Mouse (Mus musculus) midbrain, postnatal 0 days (tissue): ENCODE data around the gene Bcat2. TPM values are rescaled to one million over a fixed set of nuclear protein-coding genes. Genes with fewer than 3 reads are reported as not detected.
A peak's percentile ranks its signal among the peaks of the same experiment; 100 is the strongest.

Experiments used
- ATAC-seq: fragments of 200-750 bp; cut with Nextera tagmentation; 2 replicates; pipeline ENCODE4 v1.8.0; 2017; ENCODE audit warnings: moderate number of reproducible peaks, mild to moderate bottlenecking, moderate TSS enrichment, moderate library complexity; ENCODE audit not compliant: low FRiP score
- DNase-seq: peaks from one replicate; pipeline ENCODE4 v3.0.0-alpha.2; 2015; ENCODE audit warnings: low spot score
- H3K27ac ChIP-seq: fragments of 300-500 bp; sonication (generic); 2 replicates; pipeline ENCODE4 v1.5.1; 2014; ENCODE audit warnings: low read depth, mild to moderate bottlenecking, low read length, mixed read lengths
- H3K27me3 ChIP-seq: fragments of 300-500 bp; sonication (generic); 2 replicates; pipeline ENCODE4 v1.6.1; 2014; ENCODE audit warnings: low read length, control low read depth, mixed read lengths; ENCODE audit not compliant: insufficient read depth
- H3K36me3 ChIP-seq: fragments of 300-500 bp; sonication (generic); 2 replicates; pipeline ENCODE4 v1.6.1; 2014; ENCODE audit warnings: low read length, control low read depth, mixed read lengths; ENCODE audit not compliant: insufficient read depth
- H3K4me1 ChIP-seq: fragments of 300-500 bp; sonication (generic); 2 replicates; pipeline ENCODE4 v1.6.1; 2014; ENCODE audit warnings: mild to moderate bottlenecking, control low read depth, antibody characterized with exemption, low read length, mixed read lengths; ENCODE audit not compliant: insufficient read depth
- H3K4me2 ChIP-seq: fragments of 300-500 bp; sonication (generic); 2 replicates; pipeline ENCODE4 v1.6.1; 2014; ENCODE audit warnings: low read depth, mild to moderate bottlenecking, low read length, mixed read lengths; ENCODE audit not compliant: poor library complexity, severe bottlenecking
- H3K4me3 ChIP-seq: fragments of 300-500 bp; sonication (generic); 2 replicates; pipeline ENCODE4 v1.5.1; 2014; ENCODE audit warnings: low read depth, mild to moderate bottlenecking, low read length, moderate library complexity
- H3K9ac ChIP-seq: fragments of 300-500 bp; sonication (generic); replicated peaks from 2 replicates; pipeline ENCODE4 v1.6.1; 2014; ENCODE audit warnings: mild to moderate bottlenecking, low read length, moderate library complexity, mixed read lengths; ENCODE audit not compliant: poor library complexity, severe bottlenecking
- H3K9me3 ChIP-seq: fragments of 300-500 bp; sonication (generic); 2 replicates; pipeline ENCODE4 v1.6.1; 2016; ENCODE audit warnings: low read length, control low read depth
- CTCF ChIP-seq: IDR thresholded peaks from 2 replicates; pipeline ENCODE4 v1.5.1; 2016; ENCODE audit warnings: antibody characterized with exemption, mild to moderate bottlenecking
- WGBS: fragments of 180-500 bp; shearing (Covaris S2); extraction: QIAGEN DNeasy Blood & Tissue Kit; methylation state at CpG from one replicate; pipeline ENCODE4 v1.1.7; 2014; 5-methylcytosine and 5-hydroxymethylcytosine counted together
- polyA plus RNA-seq: library from polyadenylated mRNA; unstranded; fragments of >200 nt; fragmentation: Nextera tagmentation; extraction: Ambion mirVana; gene quantifications from 2 replicates; pipeline ENCODE4 v1.2.1, GENCODE M21; 2015
- total RNA-seq: library from RNA; depleted of rRNA; stranded (reverse); fragments of >200 nt; gene quantifications from 2 replicates; pipeline ENCODE4 v1.2.3, GENCODE M21; 2014

The Bcat2 gene
- total and polyA plus RNA-seq, 2 experiments from 2014 or later: 12.4 to 18.3 TPM

DNA sequence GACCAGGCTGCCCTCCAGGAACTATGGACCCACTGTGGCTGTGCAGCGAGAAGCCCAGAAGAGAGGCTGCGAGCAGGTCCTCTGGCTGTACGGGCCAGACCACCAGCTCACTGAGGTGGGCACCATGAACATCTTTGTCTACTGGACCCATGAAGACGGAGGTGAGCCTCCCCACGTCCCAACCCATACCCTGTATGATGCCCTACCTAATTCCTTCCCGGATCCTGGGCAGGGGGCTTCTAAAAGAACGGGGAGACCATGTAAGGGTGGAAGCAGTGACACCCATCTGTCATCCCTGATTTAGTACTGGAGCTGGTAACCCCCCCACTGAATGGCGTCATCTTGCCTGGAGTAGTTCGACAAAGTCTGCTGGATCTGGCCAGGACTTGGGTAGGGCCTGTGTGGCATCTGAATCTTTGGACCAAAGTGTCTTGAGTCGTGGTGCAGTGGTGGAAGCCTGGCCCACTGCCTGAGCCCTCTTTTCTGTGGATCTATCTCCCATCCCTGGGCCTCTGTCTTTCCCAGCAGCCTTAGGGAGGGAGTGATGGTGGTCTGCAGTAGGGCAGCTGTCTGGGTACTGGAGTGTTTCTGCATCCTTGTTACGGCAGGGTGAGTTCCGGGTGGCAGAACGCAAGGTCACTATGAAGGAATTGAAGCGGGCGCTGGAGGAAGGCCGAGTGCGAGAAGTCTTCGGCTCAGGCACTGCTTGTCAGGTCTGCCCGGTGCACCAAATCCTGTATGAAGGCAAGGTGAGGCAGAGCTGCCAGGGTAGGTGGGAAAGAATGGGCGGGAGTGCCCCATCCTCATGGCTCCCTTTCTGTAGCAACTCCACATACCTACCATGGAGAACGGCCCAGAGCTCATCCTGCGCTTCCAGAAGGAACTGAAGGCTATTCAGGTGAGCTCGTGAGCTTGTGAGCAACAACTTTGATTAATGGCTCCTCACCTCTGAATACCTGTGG lies 18.0 kb downstream of the Bcat2 start:
- WGBS: 95% methylated on average over 23 of the region's 23 CpGs

DNA sequence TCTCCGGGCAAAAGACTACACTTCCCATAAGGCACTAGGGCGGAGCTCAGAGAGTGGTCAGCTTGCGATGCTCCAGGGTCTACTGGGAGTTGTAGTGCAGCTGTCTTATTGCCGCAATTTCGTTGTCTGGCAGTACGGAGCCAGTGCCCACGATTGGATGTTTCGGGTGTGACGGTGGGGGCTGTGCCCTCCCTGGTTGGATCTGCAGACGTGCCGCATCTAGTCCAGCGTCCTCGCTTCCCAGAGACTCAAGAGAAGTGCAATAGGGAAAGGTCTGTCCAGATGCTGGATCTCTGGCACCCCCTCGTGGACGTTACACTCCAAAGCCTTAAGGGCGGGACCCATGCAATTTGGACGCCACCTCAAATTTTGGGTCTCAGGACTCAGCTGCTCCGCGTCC lies 19.2 kb downstream of the Bcat2 start:
- WGBS: 4% methylated on average over 19 of the region's 19 CpGs

More for the DNA sequence above, 18.0 kb downstream of the Bcat2 start:
- no peaks in the 10 kb centered on the region for H3K9me3 ChIP-seq
- no peak for TF ChIP-seq CTCF
- no peak overlapping the region for H3K4me2 ChIP-seq
- no peak for DNase-seq
- ATAC-seq: no peak
- no peak overlapping the region for H3K4me3 ChIP-seq
- H3K27ac ChIP-seq: peak overlapping the region; percentile 71; the same call in 1 of the 2 replicates
- H3K9ac ChIP-seq: no peak overlapping the region
- 0 out of 2 replicates have a peak, but pooled peaks cover 3% of the 10 kb centered on the region for H3K4me1 ChIP-seq
- H3K36me3 ChIP-seq: peaks cover 9% of the 10 kb centered on the region; the same call in 1 of the 2 replicates
- H3K27me3 ChIP-seq: no peaks in the 10 kb centered on the region

DNA sequence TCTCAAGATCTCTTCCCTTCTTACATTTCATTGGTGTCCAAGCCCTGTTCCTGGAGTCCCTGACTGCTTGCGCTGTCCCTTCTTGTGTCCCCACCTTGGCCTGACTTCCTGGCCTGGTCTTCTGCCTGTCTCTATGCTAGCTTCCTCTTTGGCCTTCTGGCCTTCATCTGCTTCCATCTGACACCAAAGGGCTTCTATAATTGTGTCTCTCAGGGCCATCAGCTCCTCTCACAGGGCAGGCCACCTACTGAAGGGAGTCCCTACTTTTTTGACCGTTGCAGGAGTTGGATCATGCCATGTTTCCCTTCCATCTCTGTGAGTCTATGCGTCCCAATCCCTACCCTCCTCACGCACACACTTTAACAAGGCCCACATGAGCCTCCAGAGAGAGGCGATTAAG lies 19.9 kb downstream of the Bcat2 start:
- 95% methylated on average over 5 of the region's 5 CpGs for WGBS
- Histone ChIP-seq H3K4me3 (no peak overlapping the region), H3K9me3 (no peaks in the 10 kb centered on the region), H3K27me3 (no peaks in the 10 kb centered on the region), H3K36me3 (peaks cover 8% of the 10 kb centered on the region; the same call in 1 of the 2 replicates), H3K4me2 (no peak overlapping the region), H3K27ac (peak overlapping the region; percentile 38), H3K9ac (no peak overlapping the region), H3K4me1 (0 out of 2 replicates have a peak, but pooled peaks cover 3% of the 10 kb centered on the region)
- DNase-seq (no peak), ATAC-seq (no peak)
- TF ChIP-seq CTCF: no peak

More for the DNA sequence above, 19.2 kb downstream of the Bcat2 start:
- peak; percentile 98 for ATAC-seq
- Histone ChIP-seq H3K27ac (peak overlapping the region; percentile 71), H3K9ac (no peak overlapping the region), H3K27me3 (no peaks in the 10 kb centered on the region), H3K4me2 (peak overlapping the region; percentile 55), H3K4me3 (peak overlapping the region; percentile 32), H3K4me1 (0 out of 2 replicates have a peak, but pooled peaks cover 3% of the 10 kb centered on the region), H3K36me3 (peaks cover 9% of the 10 kb centered on the region; the same call in 1 of the 2 replicates), H3K9me3 (no peaks in the 10 kb centered on the region)
- peak; percentile 94 for TF ChIP-seq CTCF
- peak; percentile 99 for DNase-seq

- Histone ChIP-seq H3K27ac (no peak overlapping the region), H3K4me2 (no peak overlapping the region), H3K4me3 (no peak overlapping the region), H3K36me3 (no peaks in the 10 kb centered on the region), H3K27me3 (no peaks in the 10 kb centered on the region), H3K4me1 (0 out of 2 replicates have a peak, but pooled peaks cover 3% of the 10 kb centered on the region), H3K9me3 (no peaks in the 10 kb centered on the region), H3K9ac (no peak overlapping the region)
- DNase-seq (no peak), ATAC-seq (no peak)
- 68% methylated on average over 3 of the region's 3 CpGs for WGBS
- peak; percentile 53 for TF ChIP-seq CTCF
Measured at GRCm38 (mm10) chr7:45590874-45591273, 20.9 kb downstream of the Bcat2 start.

- H3K4me1 ChIP-seq: 0 out of 2 replicates have a peak, but pooled peaks cover 3% of the 10 kb centered on the region
- H3K36me3 ChIP-seq: no peaks in the 10 kb centered on the region
- H3K9ac ChIP-seq: no peak overlapping the region
- no peak overlapping the region for H3K27ac ChIP-seq
- ATAC-seq (no peak), DNase-seq (no peak)
- H3K27me3 ChIP-seq: no peaks in the 10 kb centered on the region
- no peak for TF ChIP-seq CTCF
- H3K9me3 ChIP-seq: no peaks in the 10 kb centered on the region
- no peak overlapping the region for H3K4me2 ChIP-seq
- 79% methylated on average over 7 of the region's 7 CpGs for WGBS
- H3K4me3 ChIP-seq: no peak overlapping the region
Measured at GRCm38 (mm10) chr7:45591880-45592279, 21.9 kb downstream of the Bcat2 start.
